Mouse (Mus musculus): ENCODE measurements around the gene Smchd1.
"Not testable (repeated sequence)": the region's sequence is repeated elsewhere in the genome, so short reads cannot be mapped to it uniquely, and the experiment has no call there.

DNA sequence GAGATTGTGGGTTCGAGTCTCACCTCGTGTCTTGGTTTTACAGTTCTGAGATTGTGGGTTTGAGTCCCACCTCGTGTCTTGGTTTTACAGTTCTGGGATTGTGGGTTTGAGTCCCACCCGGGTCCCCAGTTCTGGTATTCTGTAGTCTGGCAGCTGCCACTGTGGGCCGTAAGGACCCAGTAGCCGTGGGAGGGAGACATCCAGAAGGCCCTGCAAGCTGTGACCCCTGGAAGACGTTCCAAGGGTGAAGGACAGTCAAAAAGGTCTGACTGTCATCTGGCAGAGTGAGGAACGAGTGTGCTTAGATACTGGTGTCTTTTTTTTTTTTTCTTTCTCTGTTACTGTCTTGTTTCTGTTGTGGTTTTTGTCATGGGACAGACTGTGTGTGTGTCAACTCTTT lies 154.4 kb downstream of the Smchd1 start:
- not testable (repeated sequence) for TF ChIP-seq CTCF (IDR thresholded peaks at IDR 0.05; ENCODE audit: control insufficient read depth, insufficient read depth, low read length); POLR2A (IDR thresholded peaks at IDR 0.05; ENCODE audit: borderline replicate concordance, control insufficient read depth, low read depth, low read length)
